Mouse (Mus musculus) kidney, adult 8-10 months (tissue): ENCODE measurements around the gene Tjp2.
"Not testable (repeated sequence)": the region's sequence is repeated elsewhere in the genome, so short reads cannot be mapped to it uniquely, and the experiment has no call there.

Experiments used
- DNase-seq, 2 experiments: peaks; one replicate each; pipeline ENCODE4 v3.0.0; 2022

Tjp2 gene

DNA sequence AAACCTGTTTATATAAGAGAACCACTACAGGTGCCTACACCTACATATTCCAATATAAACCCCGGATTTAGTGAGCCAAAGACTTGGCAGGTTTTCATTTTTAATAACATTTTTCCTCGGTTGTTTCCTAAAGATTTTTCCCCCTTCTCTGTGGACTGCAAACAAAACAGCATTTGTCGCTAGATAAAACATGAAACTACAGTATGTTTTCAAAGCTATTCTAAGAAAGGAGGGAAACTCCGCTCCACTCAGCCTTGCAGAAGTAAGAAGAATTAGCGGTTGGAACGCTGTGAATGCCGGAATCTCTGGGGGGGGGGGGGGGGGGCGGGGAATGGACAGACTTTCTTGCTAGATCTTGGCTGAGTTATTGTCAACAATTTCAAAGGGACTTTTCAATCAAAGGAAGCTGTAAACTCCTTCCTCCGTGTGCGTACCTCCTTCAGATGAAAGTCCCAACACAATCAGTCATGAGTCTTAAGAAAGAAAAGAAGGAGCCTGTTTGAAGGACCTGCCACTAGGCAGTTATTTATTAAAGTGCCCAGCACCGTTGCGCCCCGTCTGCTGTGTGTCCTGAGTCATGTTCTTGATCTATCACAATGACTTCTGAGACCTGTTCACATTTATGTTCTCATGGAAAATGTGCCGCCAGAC, 3.9 kb downstream of the Tjp2 start:
- peak in 1 of 2 experiments; percentile 19 for DNase-seq

DNA sequence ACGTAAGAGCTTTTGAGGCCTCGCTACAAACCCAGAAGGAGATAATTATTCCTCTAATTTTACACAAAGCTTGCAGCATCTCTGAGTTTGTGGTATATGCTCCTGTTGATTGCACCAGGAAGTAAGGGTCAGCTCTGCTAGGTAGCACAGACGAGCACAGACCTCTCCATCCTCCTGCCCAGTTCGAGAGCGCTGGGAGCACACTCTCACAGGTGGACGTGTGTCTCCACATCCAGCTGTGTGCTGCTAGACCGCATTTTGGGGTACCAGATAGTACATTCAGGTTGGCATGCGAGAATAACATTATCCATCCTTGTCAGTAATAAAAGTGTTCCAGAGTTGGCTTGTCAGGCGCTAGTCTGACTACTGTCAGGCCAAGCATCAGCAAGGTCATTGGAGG, 5.8 kb downstream of the Tjp2 start:
- DNase-seq: no peak

GRCm38 (mm10) chr19:24218291-24218690, 6.5 kb downstream of the Tjp2 start:
- no peak for DNase-seq

DNA sequence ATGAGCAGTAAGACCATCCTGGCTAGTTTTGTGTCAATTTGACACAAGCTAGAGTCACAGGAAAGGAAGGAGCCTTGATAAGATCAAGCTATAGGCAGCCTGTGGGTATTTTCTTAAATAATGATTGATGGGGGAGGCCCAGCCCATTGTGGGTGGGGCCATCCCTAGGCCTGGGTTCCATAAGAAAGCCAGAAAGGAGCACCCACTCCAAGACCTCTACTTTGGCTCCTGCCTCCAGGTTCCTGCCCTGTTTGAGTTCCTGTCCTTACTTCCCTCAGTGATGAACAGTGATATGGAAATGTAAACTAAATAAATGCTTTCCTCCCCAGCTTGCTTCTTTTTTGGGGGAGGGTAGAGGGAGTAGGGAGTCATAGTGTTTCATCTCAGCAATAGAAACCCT, 7.0 kb downstream of the Tjp2 start:
- DNase-seq: no peak

- no peak for DNase-seq
Observed at GRCm38 (mm10) chr19:24216771-24217170, 8.1 kb downstream of the Tjp2 start.

GRCm38 (mm10) chr19:24214939-24215338, 9.9 kb downstream of the Tjp2 start:
- peak; percentile 34 to 59 for DNase-seq

GRCm38 (mm10) chr19:24213299-24213698, 11.5 kb downstream of the Tjp2 start:
- DNase-seq: no peak

DNA sequence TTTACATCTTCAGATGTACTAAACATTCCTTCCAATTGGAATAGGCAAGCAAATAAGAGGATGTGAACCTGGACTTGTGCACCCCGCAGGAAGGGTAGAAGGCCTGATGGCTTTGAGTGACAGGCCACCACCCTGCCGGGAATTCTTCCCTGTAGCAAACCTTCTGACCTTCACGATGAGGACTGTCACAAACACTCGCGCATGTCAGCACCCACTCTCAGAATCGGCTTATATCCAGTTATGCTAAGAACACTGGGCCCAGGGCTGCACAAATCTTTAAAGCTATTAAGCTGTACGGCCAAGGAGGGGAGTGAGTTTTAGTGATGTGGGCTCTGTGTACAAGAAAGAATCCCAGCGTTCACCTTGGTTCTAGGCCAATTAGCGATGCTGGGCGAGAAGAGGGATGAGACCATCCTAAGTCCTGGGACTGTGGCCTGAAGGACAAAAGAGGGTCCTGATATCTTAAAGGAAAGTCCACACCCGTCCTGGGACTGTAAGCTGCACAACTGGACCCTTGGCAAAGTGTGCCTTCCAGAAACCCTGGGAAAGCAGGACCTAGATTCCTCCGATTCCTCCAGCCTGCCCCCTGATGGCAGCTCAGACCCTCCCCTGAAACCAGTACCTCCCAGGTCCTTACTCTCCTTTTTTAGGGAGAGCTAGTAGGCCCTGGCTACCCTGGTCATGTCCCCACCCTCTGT, 12.1 kb downstream of the Tjp2 start:
- DNase-seq: no peak

GRCm38 (mm10) chr19:24211168-24211567, 13.7 kb downstream of the Tjp2 start:
- DNase-seq: no peak

GRCm38 (mm10) chr19:24209516-24209915, 15.3 kb downstream of the Tjp2 start:
- no peak for DNase-seq

DNA sequence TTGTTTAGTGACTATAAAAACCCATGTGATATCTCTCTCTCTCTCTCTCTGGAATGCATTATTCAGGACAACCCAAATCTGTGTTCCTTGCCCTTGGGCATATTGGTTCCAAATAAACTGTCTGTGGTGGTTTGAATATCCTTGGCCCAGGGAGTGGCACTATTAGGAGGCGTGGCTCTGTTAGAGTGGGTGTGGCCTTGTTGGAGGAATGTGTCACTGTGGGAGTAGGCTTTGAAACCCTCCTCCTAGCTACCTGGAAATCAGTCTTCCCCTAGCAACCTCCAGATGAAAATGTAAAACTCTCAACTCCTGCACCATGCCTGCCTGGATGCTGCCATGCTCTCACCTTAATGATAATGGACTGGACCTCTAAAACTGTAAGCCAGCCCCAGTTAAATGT, 16.9 kb downstream of the Tjp2 start:
- DNase-seq: no peak

DNA sequence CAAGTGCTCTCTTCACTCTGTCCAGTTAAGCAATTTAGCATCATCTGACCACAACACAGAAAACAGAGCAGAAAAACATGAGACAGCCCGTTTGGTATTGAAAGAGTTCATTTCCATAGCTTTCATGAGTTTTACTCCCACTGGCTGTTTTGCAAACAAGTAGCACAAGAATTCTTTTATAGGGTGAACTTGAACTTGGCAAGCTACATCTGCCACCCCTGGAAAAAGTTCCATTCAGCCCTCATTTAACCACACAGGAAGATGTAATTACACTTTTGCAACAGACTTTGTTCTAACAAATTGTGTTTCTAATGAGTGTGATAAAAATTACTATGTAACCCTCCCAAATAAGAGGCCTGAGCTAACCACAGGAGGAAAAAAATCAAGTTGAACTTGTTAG, 19.8 kb downstream of the Tjp2 start:
- DNase-seq: no peak

- no peak for DNase-seq
Observed at GRCm38 (mm10) chr19:24201848-24202247, 23.0 kb downstream of the Tjp2 start.

- no peak for DNase-seq
Observed at GRCm38 (mm10) chr19:24200566-24200965, 24.3 kb downstream of the Tjp2 start.

GRCm38 (mm10) chr19:24198676-24199303, 26.0 kb downstream of the Tjp2 start:
- no peak for DNase-seq

GRCm38 (mm10) chr19:24197338-24197737, 27.5 kb downstream of the Tjp2 start:
- DNase-seq: no peak

DNA sequence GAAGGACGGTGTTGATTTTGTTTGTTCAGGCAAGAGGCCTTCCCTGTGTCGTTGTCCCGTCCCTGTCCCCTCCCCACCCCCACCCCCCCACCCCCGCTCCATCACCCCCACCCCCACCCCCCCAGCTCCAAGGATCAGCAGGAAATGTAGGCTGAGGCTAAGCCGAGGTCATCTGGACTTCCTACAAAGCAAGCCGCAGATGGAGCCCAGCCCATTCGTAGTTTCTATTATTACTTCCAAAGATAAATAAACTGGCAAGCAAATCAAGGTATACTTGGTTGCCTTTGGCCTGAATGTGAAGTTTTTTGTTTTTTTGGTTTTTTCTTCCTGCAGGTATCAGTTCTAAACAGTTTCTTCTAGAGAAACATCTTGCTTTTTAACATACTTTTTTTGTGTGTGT, 29.6 kb downstream of the Tjp2 start:
- no peak for DNase-seq

GRCm38 (mm10) chr19:24194216-24194615, 30.6 kb downstream of the Tjp2 start:
- DNase-seq: peak in 1 of 2 experiments; percentile 21

DNA sequence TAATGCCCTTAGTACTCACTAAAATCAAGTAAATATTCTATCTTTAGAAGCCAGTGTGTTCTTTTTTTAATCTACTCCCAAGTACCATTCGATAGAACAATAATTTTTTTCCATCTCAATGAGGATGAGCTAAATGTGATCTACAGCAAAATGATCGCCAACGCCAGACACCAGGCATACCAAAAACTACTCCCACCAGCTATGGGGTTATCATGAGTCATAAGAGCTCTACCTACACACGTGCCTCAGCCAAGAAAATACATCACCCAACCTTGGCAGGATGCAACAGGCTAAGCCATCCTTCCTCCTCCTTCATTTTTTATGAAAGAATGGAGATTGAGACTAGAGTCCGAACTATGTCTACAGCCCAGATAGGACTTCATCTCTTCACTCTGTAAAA, 31.9 kb downstream of the Tjp2 start:
- no peak for DNase-seq

DNA sequence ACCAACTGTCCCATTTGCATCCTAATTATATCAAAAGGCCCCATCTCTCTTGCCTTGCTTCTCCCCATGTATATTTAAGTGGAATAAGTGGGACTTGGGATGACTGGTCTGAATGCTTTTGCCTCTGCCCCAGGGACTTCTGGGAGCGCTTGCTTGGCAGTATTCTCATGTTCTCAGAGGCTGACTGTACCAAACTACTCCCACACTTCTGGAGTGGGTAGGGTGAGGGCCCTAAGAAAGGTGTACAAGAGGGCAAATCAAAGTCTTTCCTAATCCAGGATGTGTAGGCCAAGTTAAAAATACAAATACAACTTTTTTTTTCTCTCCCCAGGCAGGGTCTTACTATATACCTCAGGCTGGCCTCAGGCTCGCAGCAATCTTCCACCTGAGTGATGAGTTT, 37.0 kb downstream of the Tjp2 start:
- no peak for DNase-seq

GRCm38 (mm10) chr19:24187358-24187757, 37.5 kb downstream of the Tjp2 start:
- DNase-seq: not testable (repeated sequence)

DNA sequence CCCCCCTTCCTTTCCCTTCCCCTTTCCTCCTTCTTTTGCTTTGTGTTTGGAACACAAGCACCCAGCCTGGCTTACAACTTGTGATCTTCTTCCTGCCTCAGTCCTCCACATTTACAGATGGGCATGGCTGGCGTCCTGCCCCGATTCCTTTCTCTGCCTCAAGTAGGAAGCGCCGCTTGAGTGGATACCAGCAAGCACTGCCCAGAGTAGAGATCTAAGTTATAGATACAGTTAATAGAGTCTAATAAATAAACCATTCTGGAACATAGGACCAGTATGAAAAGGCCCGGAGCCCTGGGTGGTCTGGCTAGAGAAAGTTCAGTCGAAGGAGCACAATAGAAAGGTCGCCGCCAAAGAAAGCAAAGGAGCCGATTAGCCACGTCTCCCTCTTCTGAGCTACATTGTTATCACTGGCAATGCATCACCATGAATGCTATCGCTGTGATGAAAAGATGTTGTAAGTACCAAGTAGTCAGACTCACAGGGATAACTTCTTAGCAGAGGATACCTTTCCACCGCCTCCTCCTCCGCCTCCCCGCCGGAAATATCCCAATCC, 41.1 kb downstream of the Tjp2 start:
- DNase-seq: no peak

GRCm38 (mm10) chr19:24180415-24180814, 44.4 kb downstream of the Tjp2 start:
- DNase-seq: no peak

GRCm38 (mm10) chr19:24178086-24178485, 46.7 kb downstream of the Tjp2 start:
- DNase-seq: no peak
